Mouse (Mus musculus) embryonic stem cell, embryonic (primary cell): Measurements from ENCODE around the gene Cdc42bpb.

Source experiments
- CTCF ChIA-PET, 4 experiments: fragments of 300-600 bp in 2 of 4; fragments of 350-600 bp in 2 of 4; sonication (Branson Sonifier 250); formaldehyde crosslinking; loops; one replicate each; lab custom pipeline; 2022; ENCODE audit warnings: inconsistent platforms in 2 of 4; lab: Charles Lee
- POLR2A ChIA-PET, 4 experiments: fragments of 300-600 bp in 2 of 4; fragments of 350-600 bp in 2 of 4; sonication (Branson Sonifier 250); formaldehyde crosslinking; loops; one replicate each; lab custom pipeline; 2022; ENCODE audit warnings: antibody characterized with exemption in 4 of 4, inconsistent platforms in 1 of 4; lab: Charles Lee

Cdc42bpb gene

DNA sequence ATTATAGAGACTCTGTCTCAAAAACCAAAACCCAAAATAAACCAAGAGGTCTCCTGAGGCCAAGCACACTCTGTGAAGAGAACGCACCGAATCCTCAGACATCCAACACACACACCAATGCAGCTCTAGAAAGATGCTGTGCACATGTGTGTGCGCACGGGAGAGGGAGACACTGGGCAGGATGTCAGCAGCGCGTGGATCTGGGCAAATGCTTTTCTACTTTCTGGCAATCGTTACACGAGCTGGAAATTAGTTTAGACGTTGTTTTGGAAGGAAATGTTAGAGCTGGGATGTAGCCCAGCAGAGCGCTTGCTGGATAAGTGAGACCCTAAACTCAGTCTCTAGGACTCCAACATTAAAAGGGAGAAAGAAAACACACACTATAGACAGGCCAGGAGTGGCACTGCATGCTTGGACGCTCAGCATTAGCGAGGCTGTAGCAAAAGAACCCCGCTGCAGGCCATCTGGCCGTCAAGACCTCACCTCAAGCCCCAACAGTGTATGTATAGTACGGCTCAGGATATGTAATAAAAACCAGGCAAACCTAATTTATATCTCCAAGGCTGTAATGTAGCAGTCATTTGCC, 44.4 kb downstream of the Cdc42bpb start:
- CTCF ChIA-PET = interaction anchor here in 2 of 4 experiments (0.6 to 1.1 kb wide), 4 partner anchors 13 to 348 kb away, joined by 3 to 14 read pairs (median 4); no protein-coding TSS in a partner anchor
- POLR2A ChIA-PET = interaction anchor here in 2 of 4 experiments (0.9 to 1.2 kb wide), 2 partner anchors 11 to 12 kb away, joined by 3 to 6 read pairs; no protein-coding TSS in a partner anchor

- CTCF ChIA-PET = interaction anchor here in 2 of 4 experiments (0.6 to 1.5 kb wide), 3 partner anchors 10 to 13 kb away, joined by 3 to 4 read pairs (median 3); no protein-coding TSS in a partner anchor
Observed at GRCm38 (mm10) chr12:111332443-111332842, 45.1 kb downstream of the Cdc42bpb start.

GRCm38 (mm10) chr12:111331573-111331972, 45.9 kb downstream of the Cdc42bpb start:
- CTCF ChIA-PET = interaction anchor here in 1 of 4 experiments (1.5 kb wide), 1 partner anchor 11 kb away, joined by 3 read pairs; no protein-coding TSS in a partner anchor
- POLR2A ChIA-PET = no interaction called here

More at GRCm38 (mm10) chr12:111332443-111332842, 45.1 kb downstream of the Cdc42bpb start:
- POLR2A ChIA-PET = interaction anchor here in 3 of 4 experiments (0.6 to 1.2 kb wide), 4 partner anchors 10 to 390 kb away, joined by 3 to 6 read pairs (median 3); no protein-coding TSS in a partner anchor

GRCm38 (mm10) chr12:111329281-111329680, 48.2 kb downstream of the Cdc42bpb start:
- CTCF ChIA-PET = interaction anchor here in 2 of 4 experiments (0.6 to 1.2 kb wide), 2 partner anchors 97 to 522 kb away, joined by 3 read pairs; no protein-coding TSS in a partner anchor
- POLR2A ChIA-PET = interaction anchor here in 2 of 4 experiments (1.1 to 2.0 kb wide), 2 partner anchors 9 to 27 kb away, joined by 3 to 4 read pairs; no protein-coding TSS in a partner anchor

DNA sequence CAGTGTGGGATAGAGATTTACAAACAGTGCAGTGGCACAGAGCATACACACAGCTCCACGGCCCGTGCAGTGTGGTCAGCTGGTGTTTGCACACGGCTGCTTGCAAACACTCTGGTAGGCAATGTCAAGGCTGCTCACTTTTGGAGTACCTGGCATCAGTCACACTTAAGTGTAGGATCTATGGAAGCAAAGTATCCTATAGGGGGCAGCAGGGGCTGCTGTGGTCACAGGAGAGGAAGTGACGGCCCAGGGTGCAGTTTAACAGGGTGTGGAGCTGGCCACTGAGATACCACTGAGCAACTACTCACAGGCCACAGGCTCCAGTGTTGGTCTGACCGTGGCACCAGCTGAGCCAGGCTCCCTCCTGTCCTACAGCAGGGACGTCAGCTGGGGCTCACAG, 49.2 kb downstream of the Cdc42bpb start:
- POLR2A ChIA-PET = interaction anchor here in 2 of 4 experiments (0.8 to 2.0 kb wide), 3 partner anchors 9 to 26 kb away, joined by 3 to 5 read pairs (median 4); no protein-coding TSS in a partner anchor
- CTCF ChIA-PET = interaction anchor here in 3 of 4 experiments (0.5 to 1.0 kb wide), 5 partner anchors 9 to 185 kb away, joined by 3 to 4 read pairs (median 3); no protein-coding TSS in a partner anchor

DNA sequence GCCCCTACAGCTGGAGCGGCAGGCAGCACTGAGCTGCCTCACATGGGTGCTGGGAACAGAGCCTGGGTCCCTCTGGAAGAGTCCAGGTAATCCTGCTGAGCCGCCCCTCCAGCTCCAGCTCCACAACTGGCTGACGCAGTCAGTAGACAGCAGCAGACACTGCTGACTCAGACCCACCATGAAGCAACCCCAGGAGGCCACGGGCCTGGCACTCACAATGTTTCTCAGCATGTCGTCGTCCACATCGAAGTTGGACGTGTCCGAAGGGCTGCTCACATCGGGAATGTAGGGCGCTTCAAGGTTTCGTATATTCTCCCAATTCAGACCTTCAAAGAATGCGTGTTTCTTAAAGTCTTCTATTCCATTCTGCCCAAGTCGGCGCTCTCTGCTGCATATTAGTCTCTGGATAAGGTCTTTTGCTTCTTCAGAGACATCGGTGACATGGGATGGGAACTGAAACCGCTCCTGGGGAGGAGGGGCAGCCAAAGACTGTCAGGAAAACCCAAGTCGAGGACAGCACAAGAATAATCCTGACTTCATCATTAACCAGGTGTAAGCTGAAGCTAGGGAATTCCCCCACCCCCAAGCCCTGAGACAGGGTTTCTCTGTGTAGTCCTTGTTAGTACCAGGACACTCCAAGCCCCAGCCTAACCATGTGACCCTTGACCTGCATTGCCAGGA, 51.6 kb downstream of the Cdc42bpb start:
- ChIA-PET POLR2A (interaction anchor here in 2 of 4 experiments (0.6 to 1.3 kb wide), 2 partner anchors 17 to 22 kb away, joined by 4 read pairs; no protein-coding TSS in a partner anchor), CTCF (no interaction called here)

DNA sequence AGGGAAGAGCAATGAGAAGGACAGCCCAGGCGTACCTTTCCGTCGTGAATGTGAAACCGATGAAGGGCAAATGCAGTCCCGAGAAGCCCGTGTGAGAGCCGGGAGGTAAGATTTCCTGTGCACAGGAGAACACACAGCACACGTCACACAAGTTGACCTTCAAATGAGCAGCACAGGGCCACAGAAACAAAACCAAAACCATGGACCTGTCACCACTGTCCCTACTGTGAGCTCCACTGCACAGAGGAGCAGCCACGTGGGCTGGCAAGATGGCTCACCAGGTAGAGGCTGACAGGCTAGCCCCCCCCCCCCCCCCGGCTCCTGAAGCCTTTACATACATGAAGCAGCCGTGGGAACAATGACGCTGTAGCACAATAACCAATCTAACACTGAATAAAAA, 52.6 kb downstream of the Cdc42bpb start:
- ChIA-PET CTCF (no interaction called here), POLR2A (interaction anchor here in 2 of 4 experiments (0.6 to 1.3 kb wide), 3 partner anchors 10 to 21 kb away, joined by 3 to 4 read pairs (median 4); no protein-coding TSS in a partner anchor)

GRCm38 (mm10) chr12:111324536-111324935, 53.0 kb downstream of the Cdc42bpb start:
- CTCF ChIA-PET = no interaction called here

GRCm38 (mm10) chr12:111323423-111323822, 54.1 kb downstream of the Cdc42bpb start:
- ChIA-PET CTCF (interaction anchor here in 1 of 4 experiments (1.1 kb wide), 2 partner anchors 21 to 24 kb away, joined by 3 read pairs; no protein-coding TSS in a partner anchor), POLR2A (interaction anchor here in 2 of 4 experiments (0.5 to 1.4 kb wide), 8 partner anchors 12 to 289 kb away, joined by 3 to 5 read pairs (median 3); partner anchors contain the start of gene Eif5 (in 1 of the 2))

More at GRCm38 (mm10) chr12:111324536-111324935, 53.0 kb downstream of the Cdc42bpb start:
- POLR2A ChIA-PET = interaction anchor here in 2 of 4 experiments (0.6 to 1.3 kb wide), 3 partner anchors 10 to 15 kb away, joined by 3 to 4 read pairs (median 3); no protein-coding TSS in a partner anchor

DNA sequence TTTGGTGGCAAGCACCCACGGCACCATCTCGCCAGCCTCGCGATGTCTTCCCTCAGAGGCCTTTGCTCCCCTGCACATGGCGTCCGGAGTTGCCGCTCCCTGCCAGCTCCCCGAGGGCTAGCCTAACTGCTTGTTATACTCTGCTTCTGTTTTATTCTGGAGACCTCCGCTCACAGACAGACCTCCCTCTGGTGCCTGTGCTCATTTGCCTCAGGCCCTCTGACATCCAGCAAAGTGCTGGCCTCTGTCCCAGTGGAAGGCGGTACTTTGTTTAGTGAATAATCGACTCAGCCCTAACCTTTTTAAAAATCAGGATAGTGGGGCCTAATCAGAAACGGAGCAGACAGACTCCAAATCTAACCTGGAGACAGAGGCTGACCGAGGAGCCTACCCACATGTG, 55.7 kb downstream of the Cdc42bpb start:
- ChIA-PET POLR2A (interaction anchor here in 2 of 4 experiments (0.5 to 1.5 kb wide), 2 partner anchors 13 to 285 kb away, joined by 3 read pairs; no protein-coding TSS in a partner anchor), CTCF (no interaction called here)

- ChIA-PET CTCF (interaction anchor here in 3 of 4 experiments (0.5 to 1.6 kb wide), 5 partner anchors 10 to 268 kb away, joined by 3 to 6 read pairs (median 4); no protein-coding TSS in a partner anchor), POLR2A (interaction anchor here in 2 of 4 experiments (0.5 to 2.2 kb wide), 5 partner anchors 10 to 280 kb away, joined by 3 to 5 read pairs (median 4); no protein-coding TSS in a partner anchor)
Observed at GRCm38 (mm10) chr12:111320549-111320948, 57.0 kb downstream of the Cdc42bpb start.

- ChIA-PET CTCF (interaction anchor here in 1 of 4 experiments (1.0 kb wide), 1 partner anchor 16 kb away, joined by 8 read pairs; no protein-coding TSS in a partner anchor), POLR2A (interaction anchor here in 2 of 4 experiments (0.6 to 2.4 kb wide), 2 partner anchors 15 to 117 kb away, joined by 4 to 10 read pairs; no protein-coding TSS in a partner anchor)
Observed at GRCm38 (mm10) chr12:111317694-111318093, 59.8 kb downstream of the Cdc42bpb start.

DNA sequence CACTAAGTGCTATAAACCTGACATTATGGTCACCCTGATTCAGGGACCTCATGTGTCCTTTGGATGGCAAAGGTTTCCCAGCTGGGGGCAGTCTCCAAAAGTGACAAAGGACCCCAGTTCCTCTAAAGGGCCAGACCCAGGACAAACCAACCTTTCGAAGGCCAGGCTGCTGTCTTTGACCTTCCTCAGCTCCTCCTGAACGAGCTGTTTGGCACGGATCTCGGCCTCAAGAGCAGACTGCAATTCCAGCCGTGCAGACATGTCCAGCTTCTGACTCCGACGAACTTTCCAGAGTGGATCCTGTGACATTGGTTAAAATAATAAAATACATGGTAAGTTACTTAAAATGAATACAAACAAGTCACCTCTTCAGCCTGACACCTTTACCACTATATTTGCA, 63.2 kb downstream of the Cdc42bpb start:
- ChIA-PET POLR2A (no interaction called here), CTCF (no interaction called here)

- POLR2A ChIA-PET = interaction anchor here in 1 of 4 experiments (0.8 kb wide), 1 partner anchor 40 kb away, joined by 3 read pairs; no protein-coding TSS in a partner anchor
Observed at GRCm38 (mm10) chr12:111311775-111312174, 65.7 kb downstream of the Cdc42bpb start.

DNA sequence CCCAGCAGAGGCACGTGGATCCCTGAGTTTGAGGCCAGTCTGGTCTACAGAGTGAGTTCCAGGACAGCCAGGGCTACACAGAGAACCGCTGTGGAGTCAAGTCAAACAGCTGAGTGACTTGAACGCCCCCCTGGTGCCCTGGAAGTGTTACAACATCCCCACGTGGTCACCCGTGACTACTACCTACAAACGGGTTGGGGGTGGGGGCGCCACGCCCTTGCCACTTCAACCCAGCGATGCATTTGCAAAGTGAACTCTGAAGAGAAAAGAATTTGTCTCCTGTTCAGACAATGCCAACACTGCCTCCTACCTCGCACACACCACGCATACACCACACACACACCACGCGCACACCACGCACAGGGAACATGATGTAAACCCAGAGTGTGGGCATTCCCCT, 67.6 kb downstream of the Cdc42bpb start:
- POLR2A ChIA-PET = interaction anchor here in 2 of 4 experiments (0.9 to 1.5 kb wide), 5 partner anchors 8 to 231 kb away, joined by 3 to 4 read pairs (median 3); no protein-coding TSS in a partner anchor
- CTCF ChIA-PET = interaction anchor here in 2 of 4 experiments (1.0 to 1.7 kb wide), 5 partner anchors 10 to 116 kb away, joined by 3 to 6 read pairs (median 4); no protein-coding TSS in a partner anchor

More at GRCm38 (mm10) chr12:111311775-111312174, 65.7 kb downstream of the Cdc42bpb start:
- CTCF ChIA-PET = interaction anchor here in 2 of 4 experiments (0.6 to 1.7 kb wide), 2 partner anchors 8 to 168 kb away, joined by 3 to 4 read pairs; no protein-coding TSS in a partner anchor

DNA sequence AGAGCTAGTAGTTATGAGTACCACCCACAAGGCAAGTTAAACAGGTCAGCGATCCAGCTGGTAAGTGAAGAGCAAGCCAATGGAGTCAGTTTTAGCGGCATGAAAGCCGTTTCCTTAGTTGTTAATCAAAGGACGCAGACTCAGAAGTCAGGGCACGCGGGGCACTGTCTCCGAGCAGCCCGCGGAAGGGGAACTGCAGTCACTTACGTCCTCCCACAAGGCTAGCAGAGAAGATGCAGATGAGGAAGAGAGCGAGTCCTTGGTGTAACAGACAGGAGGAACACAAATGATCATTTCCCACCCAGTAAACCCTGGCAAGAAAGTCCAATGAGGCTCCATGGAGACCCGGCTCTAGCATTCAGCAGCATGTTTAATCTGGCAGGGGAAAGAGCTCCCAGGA, 68.3 kb downstream of the Cdc42bpb start:
- CTCF ChIA-PET = interaction anchor here in 2 of 4 experiments (0.7 to 1.6 kb wide), 4 partner anchors 11 to 116 kb away, joined by 3 to 6 read pairs (median 4); no protein-coding TSS in a partner anchor
- POLR2A ChIA-PET = interaction anchor here in 2 of 4 experiments (0.9 to 1.5 kb wide), 4 partner anchors 9 to 231 kb away, joined by 3 to 4 read pairs (median 3); no protein-coding TSS in a partner anchor

DNA sequence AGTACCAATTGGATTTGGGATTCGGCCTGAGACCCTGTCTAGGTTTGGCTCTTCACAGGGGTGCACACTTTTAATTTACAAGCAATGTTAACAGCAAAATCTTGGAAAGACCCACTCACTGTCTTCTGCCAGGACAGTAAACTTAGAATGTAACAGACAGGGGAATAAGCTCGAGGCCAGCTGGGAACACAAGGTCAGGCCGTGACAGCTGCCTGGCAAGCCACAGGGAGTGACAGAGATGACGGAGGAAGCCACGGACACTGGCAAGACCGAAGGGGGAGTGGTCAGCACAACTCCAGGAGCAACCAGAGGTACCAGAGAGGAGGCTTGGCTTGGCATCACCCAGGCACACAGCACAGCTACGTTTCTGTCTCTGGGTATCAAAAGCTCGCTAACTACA, 70.7 kb downstream of the Cdc42bpb start:
- ChIA-PET CTCF (no interaction called here), POLR2A (interaction anchor here in 1 of 4 experiments (0.5 to 0.8 kb wide), 2 partner anchors 23 to 285 kb away, joined by 3 to 4 read pairs; no protein-coding TSS in a partner anchor)
